Mouse (Mus musculus): ENCODE results near the gene Ina.

DNA sequence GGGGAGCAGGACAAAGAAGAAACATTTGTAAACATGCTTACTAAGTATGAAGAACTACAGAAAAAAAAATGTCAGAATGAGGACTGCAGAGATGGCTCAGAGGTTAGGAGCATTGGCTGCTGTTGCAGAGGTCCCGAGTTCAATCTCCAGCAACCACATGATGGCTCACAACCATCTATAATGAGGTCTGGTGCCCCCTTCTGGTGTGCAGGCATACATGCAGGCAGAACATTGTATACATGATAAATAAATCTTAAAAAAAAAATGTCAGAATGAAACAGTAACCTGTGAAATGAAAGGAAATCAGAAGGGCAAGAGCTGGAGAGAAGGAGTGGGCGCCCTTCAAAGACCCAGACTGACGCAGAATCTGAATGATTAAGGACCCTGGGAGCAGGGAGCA lies 51.4 kb downstream of the Ina start:
- TF ChIP-seq CTCF (conservative IDR thresholded peaks at IDR 0.05; ENCODE audit: insufficient read depth, insufficient read length, low read depth, low read length) (0 out of 2 replicates have a peak, but pooled peaks have one; percentile 10), POLR2A (IDR thresholded peaks at IDR 0.05; ENCODE audit: low read depth, low read length) (no peak)

Data from kidney, adult 2 months (tissue).